Comparison of ENCODE assay signal across 19 mouse cellular contexts in the genomic region with DNA sequence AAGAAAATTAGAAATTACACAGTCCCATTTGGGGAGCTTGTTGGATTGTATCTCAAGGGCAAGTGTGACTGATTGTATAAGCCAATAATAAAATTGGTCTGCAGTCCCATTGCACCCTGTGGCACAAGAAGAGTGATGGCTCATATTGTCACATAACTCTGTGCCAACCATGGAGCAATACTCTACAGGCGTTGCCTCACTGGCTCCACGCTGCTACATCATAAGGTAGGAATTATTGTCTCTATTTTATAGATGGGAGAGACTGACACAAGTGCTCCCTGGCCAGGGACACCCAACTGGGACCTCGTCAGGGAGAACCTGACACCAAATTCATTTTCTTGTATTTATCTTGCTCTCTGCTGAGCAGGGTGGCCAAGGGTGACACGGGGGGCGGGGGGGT.
"Had no signal": no experiment of that assay in that cellular context is flagged by ENCODE, and none has a peak within 500 bp of the region (broad histone marks: within the 10 kb centered on the region; RNA-seq: fewer than 3 reads in every experiment).

No protein-coding gene starts in this region.

- ATAC-seq: liver, postnatal 0 days; lung, postnatal 0 days; midbrain, embryonic 15.5 days had no signal

- H3K9ac ChIP-seq: kidney, embryonic 15.5 days; liver, embryonic 14.5 days; liver, postnatal 0 days; lung, embryonic 14.5 days; midbrain, embryonic 12.5 days; midbrain, embryonic 15.5 days; neural tube, embryonic 12.5 days; neural tube, embryonic 15.5 days; stomach, embryonic 15.5 days had no signal

- H3K4me2 ChIP-seq: kidney, embryonic 15.5 days; liver, embryonic 11.5 days; lung, embryonic 14.5 days; midbrain, embryonic 12.5 days; midbrain, embryonic 15.5 days; neural tube, embryonic 12.5 days; neural tube, embryonic 15.5 days had no signal

- H3K4me1 ChIP-seq: stomach, embryonic 15.5 days had no signal

- H3K9me3 ChIP-seq: kidney, embryonic 15.5 days; midbrain, embryonic 12.5 days; midbrain, embryonic 15.5 days; neural tube, embryonic 12.5 days; neural tube, embryonic 15.5 days; stomach, embryonic 15.5 days had no signal

- H3K4me3 ChIP-seq: kidney, embryonic 15.5 days; left cerebral cortex, adult 2 months; midbrain, embryonic 12.5 days; midbrain, embryonic 15.5 days; neural tube, embryonic 12.5 days; neural tube, embryonic 15.5 days; stomach, embryonic 15.5 days had no signal

- H3K36me3 ChIP-seq: kidney, embryonic 15.5 days; midbrain, embryonic 12.5 days; midbrain, embryonic 15.5 days; neural tube, embryonic 12.5 days; neural tube, embryonic 15.5 days; stomach, embryonic 15.5 days had no signal

- DNase-seq: kidney, postnatal 10 days; kidney, postnatal 36 days; layer of hippocampus, postnatal 36 days; liver, postnatal 0 days; lung, embryonic 14.5 days; right cerebral cortex, postnatal 25 days; spleen, adult 18-20 months; thymus, postnatal 25 days had no signal

- H3K27ac ChIP-seq: kidney, embryonic 15.5 days; left cerebral cortex, adult 2 months; liver, embryonic 14.5 days; macrophage; midbrain, embryonic 12.5 days; neural tube, embryonic 12.5 days; neural tube, embryonic 15.5 days; stomach, embryonic 15.5 days had no signal
